Mouse (Mus musculus): ENCODE measurements around the gene Ifitm10. TPM values are rescaled to one million over a fixed set of nuclear protein-coding genes. Genes with fewer than 3 reads are reported as not detected.

The Ifitm10 gene
- polyA plus RNA-seq, 1 experiment from 2014 or later: 15.5 TPM

GRCm38 (mm10) chr7:142349308-142349961 lies 24.1 kb downstream of the Ifitm10 start:
- Histone ChIP-seq H3K4me1 (ENCODE audit: insufficient read depth, low read depth, low read length) (no peaks in the 10 kb centered on the region), H3K27me3 (replicated peaks; ENCODE audit: insufficient read depth, low read length) (no peaks in the 10 kb centered on the region), H3K9ac (replicated peaks; ENCODE audit: low read depth) (no peak overlapping the region), H3K4me2 (replicated peaks; ENCODE audit: low read depth, low read length) (no peak overlapping the region), H3K36me3 (ENCODE audit: insufficient read depth, low read length) (no peaks in the 10 kb centered on the region), H3K4me3 (ENCODE audit: low read depth, low read length) (no peak overlapping the region), H3K27ac (ENCODE audit: low read length) (no peak overlapping the region), H3K9me3 (ENCODE audit: low read length) (no peaks in the 10 kb centered on the region)
- ATAC-seq (peak; percentile 77), DNase-seq (ENCODE audit: low spot score) (peak; percentile 78)
- WGBS: 20% methylated on average over 9 of the region's 9 CpGs
- TF ChIP-seq EP300 (IDR thresholded peaks at IDR 0.05) (no peak), CTCF (IDR thresholded peaks at IDR 0.05) (no peak)

DNA sequence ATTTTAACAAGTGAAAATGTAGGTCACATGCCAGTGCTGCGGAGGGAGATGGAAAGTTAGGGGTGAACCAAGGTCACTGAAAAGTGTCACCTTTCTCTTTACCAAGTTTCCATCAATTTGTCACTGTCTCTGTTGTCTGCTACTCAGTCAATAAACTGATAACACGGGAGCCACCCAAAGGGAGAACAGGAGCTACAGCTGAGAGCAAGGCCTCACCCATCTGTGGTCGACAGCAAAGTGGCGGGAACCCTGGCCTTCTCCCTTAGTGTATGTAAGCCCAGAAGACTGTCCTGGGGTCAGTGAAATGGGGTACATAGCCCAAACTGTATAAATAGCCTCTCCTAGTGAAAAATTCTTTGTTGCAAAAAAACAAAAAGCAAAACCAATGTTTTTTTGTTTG lies 26.0 kb downstream of the Ifitm10 start:
- Histone ChIP-seq H3K9ac (replicated peaks; ENCODE audit: low read depth) (no peak overlapping the region), H3K27me3 (replicated peaks; ENCODE audit: insufficient read depth, low read length) (no peaks in the 10 kb centered on the region), H3K4me3 (ENCODE audit: low read depth, low read length) (no peak overlapping the region), H3K4me1 (ENCODE audit: insufficient read depth, low read depth, low read length) (no peaks in the 10 kb centered on the region), H3K36me3 (ENCODE audit: insufficient read depth, low read length) (no peaks in the 10 kb centered on the region), H3K9me3 (ENCODE audit: low read length) (no peaks in the 10 kb centered on the region), H3K27ac (ENCODE audit: low read length) (no peak overlapping the region), H3K4me2 (replicated peaks; ENCODE audit: low read depth, low read length) (no peak overlapping the region)
- no peak for ATAC-seq
- WGBS: 54% methylated on average over 4 of the region's 4 CpGs
- no peak for TF ChIP-seq EP300 (IDR thresholded peaks at IDR 0.05)
- no peak for TF ChIP-seq CTCF (IDR thresholded peaks at IDR 0.05)
- DNase-seq (ENCODE audit: low spot score): no peak

- 54% methylated on average over 3 of the region's 3 CpGs for WGBS
- no peak overlapping the region for H3K27ac ChIP-seq (ENCODE audit: low read length)
- ATAC-seq: no peak
- no peak overlapping the region for H3K4me2 ChIP-seq (replicated peaks; ENCODE audit: low read depth, low read length)
- TF ChIP-seq EP300 (IDR thresholded peaks at IDR 0.05) (peak; percentile 24; the same call in 1 of the 2 replicates), CTCF (IDR thresholded peaks at IDR 0.05) (no peak)
- no peak overlapping the region for H3K4me3 ChIP-seq (ENCODE audit: low read depth, low read length)
- no peaks in the 10 kb centered on the region for H3K9me3 ChIP-seq (ENCODE audit: low read length)
- H3K9ac ChIP-seq (replicated peaks; ENCODE audit: low read depth): no peak overlapping the region
- H3K27me3 ChIP-seq (replicated peaks; ENCODE audit: insufficient read depth, low read length): no peaks in the 10 kb centered on the region
- no peaks in the 10 kb centered on the region for H3K4me1 ChIP-seq (ENCODE audit: insufficient read depth, low read depth, low read length)
- no peaks in the 10 kb centered on the region for H3K36me3 ChIP-seq (ENCODE audit: insufficient read depth, low read length)
- DNase-seq (ENCODE audit: low spot score): no peak
Measured at GRCm38 (mm10) chr7:142342247-142342640, 31.3 kb downstream of the Ifitm10 start.

GRCm38 (mm10) chr7:142341564-142342246 lies 31.8 kb downstream of the Ifitm10 start:
- no peak overlapping the region for H3K9ac ChIP-seq (replicated peaks; ENCODE audit: low read depth)
- TF ChIP-seq EP300 (IDR thresholded peaks at IDR 0.05) (no peak), CTCF (IDR thresholded peaks at IDR 0.05) (no peak)
- 40% methylated on average over 10 of the region's 10 CpGs for WGBS
- H3K4me3 ChIP-seq (ENCODE audit: low read depth, low read length): no peak overlapping the region
- no peaks in the 10 kb centered on the region for H3K27me3 ChIP-seq (replicated peaks; ENCODE audit: insufficient read depth, low read length)
- H3K9me3 ChIP-seq (ENCODE audit: low read length): no peaks in the 10 kb centered on the region
- H3K4me1 ChIP-seq (ENCODE audit: insufficient read depth, low read depth, low read length): no peaks in the 10 kb centered on the region
- DNase-seq (ENCODE audit: low spot score): no peak
- no peaks in the 10 kb centered on the region for H3K36me3 ChIP-seq (ENCODE audit: insufficient read depth, low read length)
- ATAC-seq: peak; percentile 35; the same call in 1 of the 2 replicates
- H3K4me2 ChIP-seq (replicated peaks; ENCODE audit: low read depth, low read length): no peak overlapping the region
- no peak overlapping the region for H3K27ac ChIP-seq (ENCODE audit: low read length)

DNA sequence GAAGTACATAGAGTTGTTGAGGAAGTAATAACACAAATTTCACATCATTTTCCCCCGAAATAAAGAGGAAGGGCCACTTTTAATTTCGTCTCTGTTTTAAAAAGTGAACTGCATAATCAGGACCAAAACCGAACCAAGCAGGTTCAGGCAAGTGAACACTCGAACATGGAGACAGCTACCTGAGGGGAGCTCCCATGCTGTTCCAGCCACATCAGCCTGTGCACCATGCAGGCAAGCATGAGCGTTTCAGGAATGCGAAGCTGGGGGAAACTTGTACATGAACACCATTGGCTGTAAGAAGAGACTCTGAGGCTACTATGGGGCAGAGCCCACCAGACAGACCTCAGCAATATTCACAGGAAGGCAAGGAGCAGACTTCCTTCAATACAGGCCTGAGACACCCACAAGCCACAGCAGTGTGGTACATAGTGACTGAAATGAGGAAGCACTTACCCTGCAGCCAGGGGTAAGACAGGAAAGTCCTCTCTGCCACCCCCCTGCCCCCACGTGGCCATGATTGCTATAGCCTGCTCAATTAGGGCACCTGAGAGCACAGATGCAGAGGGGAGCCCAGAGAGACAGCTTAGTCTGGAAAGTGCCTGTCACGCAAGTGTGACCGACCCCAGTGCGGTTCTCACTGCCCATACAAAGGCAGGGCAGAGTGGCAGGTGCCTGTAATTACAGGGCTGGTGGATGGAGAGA lies 33.1 kb downstream of the Ifitm10 start:
- no peaks in the 10 kb centered on the region for H3K9me3 ChIP-seq (ENCODE audit: low read length)
- TF ChIP-seq EP300 (IDR thresholded peaks at IDR 0.05): no peak
- TF ChIP-seq CTCF (IDR thresholded peaks at IDR 0.05): peak; percentile 37; the same call in 1 of the 2 replicates
- peak; percentile 43 for DNase-seq (ENCODE audit: low spot score)
- no peaks in the 10 kb centered on the region for H3K4me1 ChIP-seq (ENCODE audit: insufficient read depth, low read depth, low read length)
- WGBS: 49% methylated on average over 10 of the region's 10 CpGs
- no peaks in the 10 kb centered on the region for H3K27me3 ChIP-seq (replicated peaks; ENCODE audit: insufficient read depth, low read length)
- no peak overlapping the region for H3K9ac ChIP-seq (replicated peaks; ENCODE audit: low read depth)
- no peak overlapping the region for H3K27ac ChIP-seq (ENCODE audit: low read length)
- H3K4me3 ChIP-seq (ENCODE audit: low read depth, low read length): no peak overlapping the region
- no peaks in the 10 kb centered on the region for H3K36me3 ChIP-seq (ENCODE audit: insufficient read depth, low read length)
- H3K4me2 ChIP-seq (replicated peaks; ENCODE audit: low read depth, low read length): no peak overlapping the region
- ATAC-seq: no peak; the same call in 1 of the 2 replicates

DNA sequence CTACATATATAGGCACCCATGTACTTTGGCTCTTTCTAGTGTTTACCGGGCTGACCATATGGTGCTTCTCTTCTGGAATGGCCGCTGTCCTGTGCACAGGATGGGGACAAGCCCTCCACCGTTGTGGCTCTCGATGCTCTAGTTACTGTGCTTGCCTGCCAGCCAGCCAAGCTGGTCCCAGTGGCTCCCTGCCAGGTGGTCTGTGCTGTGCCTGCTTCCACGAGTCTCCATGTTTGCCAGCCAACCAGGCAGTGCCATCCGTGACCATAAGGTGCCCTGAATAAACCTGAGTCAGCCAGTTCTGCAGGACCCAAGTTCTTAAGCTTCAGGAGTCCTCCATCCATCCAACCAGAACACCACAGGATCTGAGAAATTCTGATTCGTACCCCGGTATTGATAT lies 38.4 kb downstream of the Ifitm10 start:
- no peaks in the 10 kb centered on the region for H3K4me1 ChIP-seq (ENCODE audit: insufficient read depth, low read depth, low read length)
- TF ChIP-seq EP300 (IDR thresholded peaks at IDR 0.05): no peak
- no peak for TF ChIP-seq CTCF (IDR thresholded peaks at IDR 0.05)
- H3K27me3 ChIP-seq (replicated peaks; ENCODE audit: insufficient read depth, low read length): no peaks in the 10 kb centered on the region
- H3K4me3 ChIP-seq (ENCODE audit: low read depth, low read length): no peak overlapping the region
- no peak overlapping the region for H3K4me2 ChIP-seq (replicated peaks; ENCODE audit: low read depth, low read length)
- no peaks in the 10 kb centered on the region for H3K36me3 ChIP-seq (ENCODE audit: insufficient read depth, low read length)
- H3K27ac ChIP-seq (ENCODE audit: low read length): no peak overlapping the region
- H3K9ac ChIP-seq (replicated peaks; ENCODE audit: low read depth): no peak overlapping the region
- DNase-seq (ENCODE audit: low spot score) (no peak), ATAC-seq (no peak)
- H3K9me3 ChIP-seq (ENCODE audit: low read length): no peaks in the 10 kb centered on the region
- 80% methylated on average over 8 of the region's 8 CpGs for WGBS

All from lung, postnatal 0 days (tissue).